Mouse (Mus musculus): ENCODE results near the gene Ehbp1l1.

Ehbp1l1 gene

DNA sequence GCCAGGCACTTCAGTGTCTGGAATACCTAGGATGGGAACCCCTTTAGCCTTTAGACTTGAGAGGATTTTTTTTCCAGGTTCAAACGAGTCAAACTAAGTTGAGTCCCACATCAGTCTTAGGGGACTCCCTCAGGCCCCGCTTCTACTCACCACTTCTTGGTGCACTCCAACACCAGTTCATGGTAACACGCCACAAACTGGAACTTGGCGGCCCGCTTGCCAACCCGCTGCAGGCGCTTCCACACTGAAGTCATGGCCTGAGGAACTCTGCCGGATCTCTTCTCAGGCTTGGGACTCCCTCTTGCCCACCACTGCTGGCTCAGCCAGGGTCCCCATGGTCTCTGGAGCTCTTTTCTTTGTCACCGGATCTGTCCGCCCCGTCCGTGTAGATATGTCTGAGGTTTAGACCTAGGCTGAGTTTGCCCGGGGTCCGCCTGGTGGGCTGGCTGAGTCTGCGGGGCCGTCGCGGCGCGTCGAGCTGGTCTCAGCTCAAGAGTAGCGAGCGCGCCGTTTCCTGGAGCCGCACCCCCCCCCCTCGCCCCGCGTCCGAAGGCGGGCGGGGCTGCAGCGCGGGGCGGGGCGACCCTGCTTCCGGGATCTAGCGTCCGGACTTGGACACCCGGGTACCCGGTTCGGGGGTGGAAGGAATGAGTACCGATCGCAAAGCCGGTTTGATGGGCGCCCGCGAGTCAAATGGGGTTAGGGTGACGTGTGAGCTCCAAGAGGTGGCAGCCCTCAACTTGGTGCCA is at the start of gene Ehbp1l1:
TSS of gene Ehbp1l1 (minus strand) at position 551 of the 749 bp plus-strand sequence.
- peak; percentile 90 for DNase-seq (ENCODE audit: low read depth)

DNA sequence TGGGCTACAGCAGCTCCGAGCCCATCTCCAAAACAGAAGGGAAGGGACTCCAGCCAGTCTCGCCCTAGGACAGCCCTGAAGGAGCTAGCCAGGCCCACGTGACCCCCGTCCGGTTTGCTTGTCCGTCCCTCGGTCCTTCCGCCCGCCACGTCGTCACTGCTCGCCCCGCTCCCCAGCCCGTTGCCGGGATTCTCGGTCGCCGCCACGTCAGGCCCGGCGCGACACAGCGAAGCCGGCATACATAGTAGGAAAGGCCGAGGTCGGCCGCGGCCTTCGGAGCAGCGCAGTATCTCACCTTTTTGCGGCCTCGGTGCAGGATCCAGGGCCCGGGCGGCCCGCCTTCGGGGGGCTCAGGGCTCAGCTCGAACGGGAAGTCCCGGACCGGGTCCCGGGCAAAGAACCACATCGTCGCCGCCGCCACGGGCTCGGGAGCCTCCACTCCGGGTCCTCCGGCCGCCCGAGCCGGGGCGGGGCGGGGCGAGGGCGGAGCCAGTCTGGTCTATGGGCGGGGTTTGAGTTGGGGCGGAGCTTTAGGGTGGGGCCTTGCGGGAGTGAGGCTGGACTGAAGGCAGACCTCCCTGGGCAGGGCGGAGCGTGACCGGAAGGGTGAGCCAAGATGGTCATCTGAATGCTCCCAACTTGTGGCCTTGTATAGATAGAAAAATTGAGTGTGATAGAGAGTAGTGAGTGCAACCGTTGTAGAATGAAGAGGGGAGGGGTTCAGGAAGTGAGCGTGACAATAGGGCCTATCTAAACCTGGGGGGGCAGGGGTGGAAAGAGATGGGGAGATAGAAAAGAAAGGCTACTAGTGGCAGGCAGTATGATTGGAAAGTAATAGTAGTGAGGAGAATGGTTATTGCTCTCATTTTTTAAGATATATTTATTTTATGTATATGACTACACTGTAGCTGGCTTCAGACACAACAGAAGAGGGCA is 45.1 kb upstream of the Ehbp1l1 start, which contains the start of gene Scyl1:
TSS of gene Scyl1 (minus strand) at position 495 of the 936 bp plus-strand sequence.
- DNase-seq (ENCODE audit: low read depth) = peak; percentile 97

DNA sequence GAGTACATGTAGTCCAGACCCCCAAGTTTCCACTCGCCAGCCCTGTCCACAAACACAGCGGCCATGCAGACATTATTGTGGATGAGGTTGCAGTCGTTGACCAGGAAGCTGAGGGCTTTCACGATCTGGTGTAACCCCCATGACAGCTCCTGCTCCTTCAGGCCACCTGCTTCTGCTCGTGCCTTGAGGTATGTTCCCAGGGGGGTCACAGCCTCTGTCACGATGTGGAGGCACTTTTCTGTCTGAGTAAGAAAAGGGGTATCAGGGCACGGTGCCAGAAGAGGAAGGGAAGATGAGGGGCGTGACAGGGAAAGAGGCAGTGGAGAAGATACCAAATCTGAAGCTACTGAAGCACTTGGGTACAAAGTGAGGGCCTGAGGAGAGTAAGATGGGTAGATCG is 44.2 kb upstream of the Ehbp1l1 start:
- no peak for DNase-seq (ENCODE audit: low read depth)

- no peak for DNase-seq (ENCODE audit: low read depth)
These were observed 41.2 kb upstream of the Ehbp1l1 start for GRCm38 (mm10) chr19:5767271-5767670.

DNA sequence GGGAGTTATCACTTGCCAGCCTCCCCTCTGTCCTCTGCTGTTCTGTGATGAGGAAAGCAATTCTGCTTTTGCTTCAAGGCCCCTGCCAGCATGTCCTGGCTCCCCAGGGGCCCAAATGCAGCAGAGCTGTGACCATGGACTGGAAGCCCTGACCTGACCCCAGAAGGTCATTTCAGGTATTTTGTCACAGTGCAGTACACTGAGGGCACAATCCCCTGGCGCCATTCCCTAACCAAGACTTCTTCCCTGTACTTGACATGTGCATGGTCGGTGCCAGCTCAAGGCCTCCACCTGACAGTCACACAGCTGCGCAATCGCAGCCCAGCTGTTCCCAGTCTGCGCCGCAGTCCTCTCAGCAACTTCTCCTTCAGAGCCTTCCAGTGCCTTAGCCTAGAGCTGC is 37.0 kb upstream of the Ehbp1l1 start:
- no peak for DNase-seq (ENCODE audit: low read depth)

- no peak for DNase-seq (ENCODE audit: low read depth)
These were observed 32.8 kb upstream of the Ehbp1l1 start for GRCm38 (mm10) chr19:5758878-5759403.

GRCm38 (mm10) chr19:5756991-5757636 is 31.0 kb upstream of the Ehbp1l1 start:
- no peak for DNase-seq (ENCODE audit: low read depth)

- no peak for DNase-seq (ENCODE audit: low read depth)
These were observed 30.3 kb upstream of the Ehbp1l1 start for GRCm38 (mm10) chr19:5756321-5756985.

GRCm38 (mm10) chr19:5751742-5752141 is 25.6 kb upstream of the Ehbp1l1 start:
- peak; percentile 31 for DNase-seq (ENCODE audit: low read depth)

GRCm38 (mm10) chr19:5750951-5751350 is 24.8 kb upstream of the Ehbp1l1 start:
- DNase-seq (ENCODE audit: low read depth) = no peak

DNA sequence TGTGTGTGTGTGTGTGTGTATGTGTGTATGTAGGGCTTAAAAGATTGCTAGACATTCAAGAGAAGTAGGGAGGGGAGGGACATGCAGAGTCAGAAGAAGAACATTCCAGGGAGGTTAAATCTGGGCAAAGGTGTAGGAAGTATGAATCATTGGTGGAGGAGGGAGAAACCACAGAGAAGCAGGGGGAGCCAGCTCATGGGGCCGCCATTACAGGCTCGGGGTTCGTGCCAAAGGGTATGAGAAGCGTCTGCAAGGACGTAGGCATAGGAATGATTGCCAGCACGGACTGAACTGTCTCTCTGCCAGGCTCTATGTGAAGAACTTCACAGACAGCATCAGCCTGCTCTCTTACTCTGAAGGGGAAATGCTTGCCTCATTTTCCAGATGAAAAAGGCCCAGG is 23.4 kb upstream of the Ehbp1l1 start:
- peak; percentile 93 for DNase-seq (ENCODE audit: low read depth)

GRCm38 (mm10) chr19:5746907-5747363 is 20.8 kb upstream of the Ehbp1l1 start:
- no peak for DNase-seq (ENCODE audit: low read depth)

GRCm38 (mm10) chr19:5745756-5746710 is 19.9 kb upstream of the Ehbp1l1 start:
- no peak for DNase-seq (ENCODE audit: low read depth)

- DNase-seq (ENCODE audit: low read depth) = peak; percentile 71
These were observed 17.5 kb upstream of the Ehbp1l1 start for GRCm38 (mm10) chr19:5743576-5743975.

GRCm38 (mm10) chr19:5742241-5742641 is 16.1 kb upstream of the Ehbp1l1 start:
- DNase-seq (ENCODE audit: low read depth) = peak; percentile 58

DNA sequence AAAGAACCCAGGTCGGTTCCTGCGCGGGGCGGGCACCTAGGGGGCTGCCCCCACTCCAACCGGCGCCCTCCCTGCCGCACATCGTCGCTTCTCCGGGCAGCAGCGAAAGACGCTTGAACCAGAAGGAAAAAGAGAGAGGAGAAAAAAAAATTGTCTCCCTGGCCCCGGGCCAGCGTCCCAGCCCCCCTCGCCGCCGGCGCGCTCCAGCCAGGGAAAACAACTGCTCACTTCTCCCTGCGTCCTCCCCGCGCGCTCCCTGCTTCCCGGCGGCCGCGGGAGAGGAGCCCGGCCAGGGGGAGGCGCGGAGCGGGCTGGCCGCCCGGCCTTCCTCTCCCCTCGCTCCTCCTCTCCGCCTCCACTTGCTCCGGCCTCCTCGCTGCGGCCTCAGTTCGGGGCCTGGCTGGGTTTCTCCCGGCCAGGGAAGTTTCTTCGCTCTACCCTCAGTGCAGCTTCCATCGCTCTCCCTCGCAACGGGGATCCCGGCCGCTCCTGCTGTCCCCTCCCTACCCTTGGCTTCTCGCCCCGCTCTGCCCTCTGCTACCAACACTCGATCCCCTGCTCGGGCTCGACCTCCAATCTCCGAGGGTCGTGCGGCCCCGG is 15.6 kb upstream of the Ehbp1l1 start:
- peak; percentile 96 for DNase-seq (ENCODE audit: low read depth)

DNA sequence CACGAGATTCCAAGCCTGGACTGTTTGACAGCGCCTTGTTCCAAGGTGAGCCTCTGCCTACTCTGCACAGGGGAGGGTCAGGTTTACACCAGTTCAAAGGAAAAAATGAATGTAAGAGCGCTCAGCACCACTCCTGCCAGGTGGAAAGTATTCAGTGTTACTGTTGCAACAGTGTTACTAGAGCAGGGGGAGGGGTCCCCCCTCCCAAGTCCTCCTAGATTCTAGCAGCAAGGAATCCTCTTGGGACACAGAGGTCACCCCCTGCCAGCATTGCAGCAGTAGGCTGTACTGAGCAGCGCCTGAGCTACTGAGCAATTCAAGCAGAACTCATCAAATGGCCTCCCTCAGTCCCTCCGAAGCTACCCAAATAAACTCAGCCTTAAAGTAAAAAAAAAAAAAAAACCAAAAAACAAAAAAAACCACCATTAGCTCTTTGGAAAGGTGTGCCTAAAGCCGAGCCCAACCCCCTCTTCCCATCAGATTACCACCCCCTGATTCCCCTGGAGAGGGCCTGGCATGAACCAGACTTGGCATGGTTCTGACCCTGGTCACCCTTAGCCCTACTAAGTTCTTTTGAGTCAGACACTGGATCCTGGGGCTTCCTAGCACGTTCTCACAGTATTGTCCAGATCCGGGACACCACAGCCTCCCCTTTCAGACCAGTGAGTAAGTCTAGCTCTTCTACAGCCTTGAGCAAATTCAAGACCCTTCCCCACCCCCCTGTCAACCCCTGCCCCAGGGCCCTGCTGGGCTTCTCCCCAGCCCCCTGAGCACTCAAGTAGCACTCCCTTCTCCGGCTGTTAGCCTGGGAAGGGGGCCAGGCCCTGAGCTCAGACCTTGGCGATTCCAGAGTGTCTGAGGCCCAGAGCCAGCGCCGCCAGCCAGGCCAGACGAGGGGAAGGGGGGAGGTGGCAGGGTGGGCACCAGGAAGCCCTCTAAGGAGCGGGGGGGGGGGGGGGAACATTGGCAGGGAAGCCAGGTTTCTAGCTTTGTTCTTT is 14.5 kb upstream of the Ehbp1l1 start, which contains the start of gene Ltbp3:
TSS of gene Ltbp3 (plus strand) at position 585 of the 998 bp plus-strand sequence.
- DNase-seq (ENCODE audit: low read depth) = peak; percentile 92

DNA sequence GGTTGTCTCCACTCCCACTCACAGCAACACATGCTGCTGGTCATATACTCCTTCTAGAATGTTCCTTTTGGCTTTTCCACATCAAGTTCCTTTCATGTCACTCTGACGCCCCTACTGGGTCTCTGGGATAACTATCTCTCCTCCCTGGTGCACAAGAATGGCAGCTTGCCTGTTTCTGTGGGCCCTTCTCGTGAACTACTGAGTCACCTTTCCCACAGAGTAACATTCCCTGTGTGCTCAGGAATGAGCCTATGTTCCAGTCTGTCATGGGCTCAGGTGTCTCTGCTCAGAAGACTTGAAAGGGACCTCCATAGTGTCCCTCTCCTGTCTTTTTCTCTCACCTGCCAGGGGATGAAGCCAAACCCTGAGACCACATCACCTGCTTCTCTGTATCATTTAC is 13.3 kb upstream of the Ehbp1l1 start:
- DNase-seq (ENCODE audit: low read depth) = peak; percentile 42
